Mouse (Mus musculus) layer of hippocampus, adult 18-20 months (tissue): Measurements from ENCODE around the gene Pard6b. TPM values are rescaled to one million over a fixed set of nuclear protein-coding genes. Genes with fewer than 3 reads are reported as not detected.
A peak's percentile ranks its signal among the peaks of the same experiment; 100 is the strongest.

Experiments used
- DNase-seq, 2 experiments: peaks; one replicate each; pipeline ENCODE4 v3.0.0; 2022; ENCODE audit warnings: low spot score in 2 of 2
- microRNA-seq, 2 experiments: library from miRNA; unstranded; fragments of <30 nt; microRNA quantifications; one replicate each; pipeline ENCODE4 v1.2.0; 2021
- total RNA-seq, 2 experiments: library from RNA; stranded (reverse); gene quantifications; 2 replicates each; pipeline ENCODE4 v1.2.3; 2021

The Pard6b gene
- total RNA-seq, 2 experiments from 2014 or later = 4.0 to 5.0 TPM

GRCm38 (mm10) chr2:168125288-168126089 is 44.7 kb downstream of the Pard6b start:
- no peak for DNase-seq

- no peak for DNase-seq
These were observed 47.0 kb downstream of the Pard6b start for GRCm38 (mm10) chr2:168127767-168128166.

- DNase-seq = peak; percentile 80 to 86
These were observed 47.5 kb downstream of the Pard6b start for GRCm38 (mm10) chr2:168128211-168128859.

- no peak for DNase-seq
These were observed 49.2 kb downstream of the Pard6b start for GRCm38 (mm10) chr2:168130046-168130445.

GRCm38 (mm10) chr2:168137161-168137560 is 56.4 kb downstream of the Pard6b start:
- peak; percentile 57 to 71 for DNase-seq

GRCm38 (mm10) chr2:168143794-168144193 is 63.0 kb downstream of the Pard6b start:
- DNase-seq = peak in 1 of 2 experiments; percentile 26

GRCm38 (mm10) chr2:168145437-168145836 is 64.6 kb downstream of the Pard6b start:
- DNase-seq = no peak

- no peak for DNase-seq
These were observed 67.1 kb downstream of the Pard6b start for GRCm38 (mm10) chr2:168147722-168148432.

- no peak for DNase-seq
These were observed 68.4 kb downstream of the Pard6b start for GRCm38 (mm10) chr2:168149241-168149640.

Small RNAs within 50 kb of the gene (microRNA-seq; reads per million reads assigned to microRNA genes)
- 0 reads per million in 2 experiments for gene Gm24327

Other genes starting within 250 kb of the Pard6b start
- gene Ptpn1, start 148.9 kb upstream of the Pard6b start, total RNA-seq = 10 to 100 TPM; 64.8 to 68.8 TPM
- gene Ripor3, start 70.4 kb upstream of the Pard6b start, total RNA-seq = under 1 TPM in 1 of 2 experiments, not detected in 1; 0.52 TPM
- gene Adnp, start 126.1 kb downstream of the Pard6b start, total RNA-seq = 10 to 100 TPM; 82.7 to 90.3 TPM
- 10 to 100 TPM; 24.7 to 31.3 TPM for gene Gm20716, start 149.4 kb downstream of the Pard6b start, total RNA-seq
- 10 to 100 TPM; 68.3 to 74.5 TPM for gene Dpm1, start 149.6 kb downstream of the Pard6b start, total RNA-seq
- 10 to 100 TPM; 18.1 to 18.2 TPM for gene Mocs3, start 149.6 kb downstream of the Pard6b start, total RNA-seq
- 10 to 100 TPM; 43.9 to 51.6 TPM for gene Kcng1, start 200.7 kb downstream of the Pard6b start, total RNA-seq